Mouse (Mus musculus): Measurements from ENCODE around the gene Rab13.
A peak's percentile ranks its signal among the peaks of the same experiment; 100 is the strongest.
"Not testable (repeated sequence)": the region's sequence is repeated elsewhere in the genome, so short reads cannot be mapped to it uniquely, and the experiment has no call there.

The Rab13 gene

GRCm38 (mm10) chr3:90231075-90231474 is 17.6 kb downstream of the Rab13 start:
- no peak for DNase-seq

GRCm38 (mm10) chr3:90231507-90232333 is 18.2 kb downstream of the Rab13 start, which contains the start of gene Jtb:
TSS of gene Jtb (plus strand) at chr3:90231597.
- peak; percentile 93 for DNase-seq

- DNase-seq = no peak
These were observed 27.8 kb downstream of the Rab13 start for GRCm38 (mm10) chr3:90241251-90241650.

- no peak for DNase-seq
These were observed 28.3 kb downstream of the Rab13 start for GRCm38 (mm10) chr3:90241669-90242358.

GRCm38 (mm10) chr3:90242984-90243775 is 29.7 kb downstream of the Rab13 start, which contains the start of gene Creb3l4:
TSS of gene Creb3l4 (minus strand) at chr3:90243512.
- no peak for DNase-seq

GRCm38 (mm10) chr3:90245406-90245805 is 31.9 kb downstream of the Rab13 start:
- no peak for DNase-seq

GRCm38 (mm10) chr3:90247630-90247959 is 34.1 kb downstream of the Rab13 start:
- no peak for DNase-seq

- peak; percentile 94 for DNase-seq
These were observed 34.7 kb downstream of the Rab13 start, which contains the start of gene Slc39a1 for GRCm38 (mm10) chr3:90247960-90248745. TSS of gene Slc39a1 (plus strand) at chr3:90248172.

GRCm38 (mm10) chr3:90248746-90249100 is 35.2 kb downstream of the Rab13 start:
- DNase-seq = peak; percentile 46

GRCm38 (mm10) chr3:90250791-90251190 is 37.3 kb downstream of the Rab13 start:
- no peak for DNase-seq

- DNase-seq = not testable (repeated sequence)
These were observed 38.3 kb downstream of the Rab13 start for GRCm38 (mm10) chr3:90251731-90252226.

GRCm38 (mm10) chr3:90252659-90253058 is 39.2 kb downstream of the Rab13 start:
- not testable (repeated sequence) for DNase-seq

GRCm38 (mm10) chr3:90253174-90253573 is 39.7 kb downstream of the Rab13 start:
- DNase-seq = not testable (repeated sequence)

GRCm38 (mm10) chr3:90253653-90254418 is 40.3 kb downstream of the Rab13 start, which contains the start of gene Crtc2:
TSS of gene Crtc2 (plus strand) at chr3:90254163.
- DNase-seq = peak; percentile 94

- peak; percentile 39 for DNase-seq
These were observed 41.1 kb downstream of the Rab13 start for GRCm38 (mm10) chr3:90254419-90255193.

- no peak for DNase-seq
These were observed 41.7 kb downstream of the Rab13 start for GRCm38 (mm10) chr3:90255194-90255565.

- DNase-seq = no peak
These were observed 42.4 kb downstream of the Rab13 start for GRCm38 (mm10) chr3:90255784-90256353.

GRCm38 (mm10) chr3:90256731-90257530 is 43.4 kb downstream of the Rab13 start:
- no peak for DNase-seq

- no peak for DNase-seq
These were observed 45.0 kb downstream of the Rab13 start for GRCm38 (mm10) chr3:90258521-90258920.

All from thymus, postnatal 14 days (tissue).